Mouse (Mus musculus): ENCODE results near the gene Rars2.
A peak's percentile ranks its signal among the peaks of the same experiment; 100 is the strongest.
"Not testable (repeated sequence)": the region's sequence is repeated elsewhere in the genome, so short reads cannot be mapped to it uniquely, and the experiment has no call there.

Gene Rars2

GRCm38 (mm10) chr4:34614630-34615094, at the start of gene Rars2, which contains the start of gene Orc3:
TSS of gene Rars2 (plus strand) at chr4:34614957.
TSS of gene Orc3 (minus strand) at chr4:34614944.
- DNase-seq (ENCODE audit: low spot score in 2 of 2): peak; percentile 81 to 91

- DNase-seq (ENCODE audit: low spot score in 2 of 2): no peak
These were observed 48.5 kb upstream of the Rars2 start for GRCm38 (mm10) chr4:34566226-34566625.

GRCm38 (mm10) chr4:34572876-34573275, 41.9 kb upstream of the Rars2 start:
- DNase-seq (ENCODE audit: low spot score in 2 of 2): peak in 1 of 2 experiments; percentile 35

- DNase-seq (ENCODE audit: low spot score in 2 of 2): no peak
These were observed 37.7 kb upstream of the Rars2 start for GRCm38 (mm10) chr4:34577028-34577427.

- no peak for DNase-seq (ENCODE audit: low spot score in 2 of 2)
These were observed 35.5 kb upstream of the Rars2 start for GRCm38 (mm10) chr4:34579215-34579614.

GRCm38 (mm10) chr4:34581489-34581888, 33.3 kb upstream of the Rars2 start:
- DNase-seq (ENCODE audit: low spot score in 2 of 2): not testable (repeated sequence)

- peak in 1 of 2 experiments; percentile 59 for DNase-seq (ENCODE audit: low spot score in 2 of 2)
These were observed 32.8 kb upstream of the Rars2 start for GRCm38 (mm10) chr4:34581990-34582389.

- no peak for DNase-seq (ENCODE audit: low spot score in 2 of 2)
These were observed 32.3 kb upstream of the Rars2 start for GRCm38 (mm10) chr4:34582476-34582875.

- DNase-seq (ENCODE audit: low spot score in 2 of 2): no peak
These were observed 31.3 kb upstream of the Rars2 start for GRCm38 (mm10) chr4:34583427-34583826.

GRCm38 (mm10) chr4:34584871-34585607, 29.7 kb upstream of the Rars2 start:
- no peak for DNase-seq (ENCODE audit: low spot score in 2 of 2)

- no peak for DNase-seq (ENCODE audit: low spot score in 2 of 2)
These were observed 11.6 kb upstream of the Rars2 start for GRCm38 (mm10) chr4:34603123-34603522.

- DNase-seq (ENCODE audit: low spot score in 2 of 2): no peak
These were observed 8.1 kb upstream of the Rars2 start for GRCm38 (mm10) chr4:34606658-34607057.

- no peak for DNase-seq (ENCODE audit: low spot score in 2 of 2)
These were observed 1.1 kb upstream of the Rars2 start for GRCm38 (mm10) chr4:34613571-34614145.

GRCm38 (mm10) chr4:34615303-34615702, 546 bp downstream of the Rars2 start:
- peak in 1 of 2 experiments; percentile 18 for DNase-seq (ENCODE audit: low spot score in 2 of 2)

GRCm38 (mm10) chr4:34616146-34616545, 1.4 kb downstream of the Rars2 start:
- no peak for DNase-seq (ENCODE audit: low spot score in 2 of 2)

- no peak for DNase-seq (ENCODE audit: low spot score in 2 of 2)
These were observed 10.8 kb downstream of the Rars2 start for GRCm38 (mm10) chr4:34625556-34625955.

- DNase-seq (ENCODE audit: low spot score in 2 of 2): no peak
These were observed 11.6 kb downstream of the Rars2 start for GRCm38 (mm10) chr4:34626401-34626800.

GRCm38 (mm10) chr4:34629956-34630355, 15.2 kb downstream of the Rars2 start:
- no peak for DNase-seq (ENCODE audit: low spot score in 2 of 2)

- no peak for DNase-seq (ENCODE audit: low spot score in 2 of 2)
These were observed 19.4 kb downstream of the Rars2 start for GRCm38 (mm10) chr4:34634129-34634528.

- DNase-seq (ENCODE audit: low spot score in 2 of 2): no peak
These were observed 21.3 kb downstream of the Rars2 start for GRCm38 (mm10) chr4:34636036-34636435.

- no peak for DNase-seq (ENCODE audit: low spot score in 2 of 2)
These were observed 22.6 kb downstream of the Rars2 start for GRCm38 (mm10) chr4:34637386-34637785.

- DNase-seq (ENCODE audit: low spot score in 2 of 2): no peak
These were observed 23.1 kb downstream of the Rars2 start for GRCm38 (mm10) chr4:34637851-34638250.

GRCm38 (mm10) chr4:34639745-34640364, 25.1 kb downstream of the Rars2 start:
- no peak for DNase-seq (ENCODE audit: low spot score in 2 of 2)
